Mouse (Mus musculus) embryonic stem cell, embryonic (primary cell): ENCODE results near the gene Xpc.

Experiments
- CTCF ChIA-PET, 4 experiments: fragments of 300-600 bp in 2 of 4; fragments of 350-600 bp in 2 of 4; sonication (Branson Sonifier 250); formaldehyde crosslinking; loops; one replicate each; lab custom pipeline; 2022; ENCODE audit warnings: inconsistent platforms in 2 of 4; lab: Charles Lee
- POLR2A ChIA-PET, 4 experiments: fragments of 300-600 bp in 2 of 4; fragments of 350-600 bp in 2 of 4; sonication (Branson Sonifier 250); formaldehyde crosslinking; loops; one replicate each; lab custom pipeline; 2022; ENCODE audit warnings: antibody characterized with exemption in 4 of 4, inconsistent platforms in 1 of 4; lab: Charles Lee

The Xpc gene

DNA sequence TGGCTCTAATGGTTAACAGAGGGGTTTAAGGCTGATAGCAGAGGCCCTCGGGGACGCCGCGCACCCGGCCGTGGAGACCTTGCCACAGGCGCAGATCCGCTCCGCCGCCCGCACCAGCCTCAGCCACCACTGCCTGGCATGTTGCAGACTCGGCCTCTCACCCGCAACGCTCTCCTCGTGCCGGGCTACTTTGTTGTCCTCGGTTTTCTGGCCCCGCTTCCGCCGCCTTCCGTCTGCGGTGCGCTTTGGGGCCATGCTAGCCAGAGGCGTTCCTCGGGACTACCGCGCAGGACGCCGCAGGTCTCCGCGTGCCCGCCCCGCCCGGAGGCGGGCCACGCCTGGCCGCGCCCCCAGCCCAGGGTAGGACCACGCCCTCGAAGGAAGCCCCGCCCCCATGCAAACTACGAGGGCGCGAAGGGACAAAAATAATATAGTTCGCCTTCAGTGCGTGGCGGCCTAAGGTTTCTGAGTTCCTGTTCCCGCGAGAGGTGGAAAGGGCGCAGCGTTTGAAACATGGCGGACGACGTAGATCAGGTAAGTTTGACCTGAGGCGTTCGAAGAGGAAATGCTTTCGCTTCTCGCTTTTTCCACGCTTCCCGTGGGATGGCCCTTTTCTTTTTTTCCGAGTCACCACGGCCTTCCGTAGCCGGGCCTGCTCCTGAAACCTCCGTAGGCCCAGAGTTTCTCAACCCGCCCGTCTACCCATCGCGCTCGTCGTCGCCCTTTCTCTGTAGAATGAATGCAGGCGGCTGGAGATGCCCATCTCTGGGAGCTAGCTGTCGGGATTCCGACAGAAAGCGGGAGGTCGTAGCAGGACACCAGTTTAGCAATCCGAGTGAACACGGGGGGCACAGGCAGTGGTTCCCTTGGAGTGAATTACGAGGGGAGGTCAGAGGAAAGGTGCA is at the start of gene Xpc, which contains the start of gene Lsm3:
Gene Xpc (minus strand): TSS at position 344 of the 905 bp plus-strand sequence.
Gene Lsm3 (plus strand): TSS at position 384 of the 905 bp plus-strand sequence.
- CTCF ChIA-PET: no interaction called here
- POLR2A ChIA-PET: interaction anchor here in 3 of 4 experiments (0.7 to 3.6 kb wide), 14 partner anchors 10 to 369 kb away, joined by 3 to 17 read pairs (median 6); no protein-coding TSS in a partner anchor

DNA sequence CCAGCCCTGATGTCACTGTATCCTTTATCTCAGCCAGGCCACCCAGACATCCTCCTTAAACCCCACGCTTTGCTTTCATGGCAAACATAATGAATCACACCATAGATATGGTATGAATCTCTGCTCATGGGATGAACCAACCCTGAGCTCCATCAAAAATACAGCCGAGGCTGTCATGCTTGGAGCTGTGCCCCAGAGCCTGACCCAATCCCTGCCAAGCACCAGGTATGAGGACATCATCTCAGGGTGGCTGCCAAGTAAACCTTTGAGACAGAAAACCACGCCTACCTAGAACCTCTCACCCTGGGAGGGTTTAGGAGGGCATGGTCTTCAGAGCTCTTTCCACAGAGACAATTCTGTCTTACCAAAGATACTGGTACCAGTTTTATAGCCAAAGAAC is 47.3 kb upstream of the Xpc start:
- ChIA-PET CTCF (interaction anchor here in 1 of 4 experiments (0.5 kb wide), 1 partner anchor 192 kb away, joined by 3 read pairs; no protein-coding TSS in a partner anchor), POLR2A (interaction anchor here in 2 of 4 experiments (0.6 to 1.5 kb wide), 2 partner anchors 13 to 101 kb away, joined by 3 read pairs; no protein-coding TSS in a partner anchor)

DNA sequence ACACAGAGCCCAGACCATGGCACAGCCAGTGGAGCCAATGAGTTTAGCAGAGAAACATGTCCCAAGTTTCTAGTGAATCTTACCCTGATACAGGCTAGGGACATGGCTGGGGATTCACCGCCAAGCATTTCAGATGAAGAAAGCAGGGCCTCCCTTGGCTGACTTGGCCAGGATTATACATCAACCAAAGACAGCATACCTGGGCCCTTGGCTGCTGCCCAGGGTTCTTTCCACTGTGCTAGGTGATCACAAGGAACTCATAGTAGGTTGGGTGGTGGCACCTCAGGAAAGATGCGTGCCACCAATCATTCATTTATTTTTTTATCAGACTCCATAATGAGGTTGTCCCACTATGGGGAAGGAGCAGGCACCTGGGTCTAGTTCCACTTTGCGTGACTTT is 44.5 kb upstream of the Xpc start:
- CTCF ChIA-PET: no interaction called here
- POLR2A ChIA-PET: no interaction called here

DNA sequence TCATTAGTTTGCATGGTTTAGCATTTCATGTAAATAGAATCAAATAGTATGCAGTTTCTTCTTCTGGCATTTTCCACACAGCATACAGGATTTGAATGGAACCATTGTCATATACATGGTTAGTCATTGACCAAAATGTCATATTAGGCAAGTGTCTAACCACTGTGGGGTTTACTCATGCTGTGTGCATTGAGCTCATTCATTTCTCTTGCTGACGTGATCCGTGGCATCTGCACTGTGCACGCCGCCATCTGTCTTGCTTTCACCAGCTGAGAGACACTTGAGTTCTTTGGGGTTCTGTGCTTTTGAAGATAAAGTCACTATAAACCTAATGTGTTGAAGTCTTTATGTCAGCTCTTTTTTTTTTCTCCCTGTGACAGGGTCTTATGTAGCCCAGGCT is 43.7 kb upstream of the Xpc start:
- ChIA-PET POLR2A (no interaction called here), CTCF (interaction anchor here (0.6 to 1.3 kb wide), 5 partner anchors 17 to 282 kb away, joined by 3 to 5 read pairs (median 3); no protein-coding TSS in a partner anchor)

DNA sequence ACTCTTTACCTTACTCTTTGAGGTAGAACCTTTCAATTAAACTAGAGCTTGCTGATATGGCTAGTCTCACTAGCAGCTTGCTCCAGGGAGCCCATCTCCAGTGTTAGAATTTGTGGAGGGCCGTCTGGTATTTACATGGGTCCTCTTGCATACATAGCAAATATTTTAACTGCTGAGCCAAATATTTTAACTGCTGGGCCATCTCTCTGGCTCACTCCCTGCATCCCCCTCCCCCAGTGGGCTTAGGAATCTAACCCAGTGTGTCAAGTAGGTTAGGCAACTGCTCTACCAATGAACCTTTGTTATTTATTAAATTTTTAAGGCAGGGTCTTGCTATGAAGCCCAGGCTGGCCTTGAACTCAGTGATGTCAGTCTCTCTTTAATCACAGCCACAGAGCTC is 42.9 kb upstream of the Xpc start:
- CTCF ChIA-PET: interaction anchor here in 2 of 4 experiments (0.6 to 1.3 kb wide), 2 partner anchors 32 to 272 kb away, joined by 3 read pairs; no protein-coding TSS in a partner anchor

DNA sequence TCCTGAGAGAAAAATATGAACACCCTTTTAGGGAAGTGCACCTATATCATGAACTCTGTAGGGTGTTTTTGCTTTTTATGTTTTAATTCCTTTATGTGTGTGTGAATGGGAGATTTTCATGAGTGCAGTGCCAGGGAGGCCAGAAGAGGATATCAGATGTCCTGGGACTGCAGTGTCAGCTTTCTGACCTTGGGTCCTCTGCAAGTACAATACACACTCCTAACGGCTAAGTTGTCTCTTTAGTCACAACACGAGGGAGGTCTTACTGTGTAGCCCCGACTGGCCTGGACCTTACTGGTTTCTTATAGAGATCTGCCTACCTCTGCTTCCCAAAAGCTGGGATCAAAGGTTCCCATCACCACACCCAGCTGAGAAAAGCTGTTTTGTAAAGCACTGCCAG is 37.0 kb upstream of the Xpc start:
- POLR2A ChIA-PET: no interaction called here

More for the DNA sequence above, 42.9 kb upstream of the Xpc start:
- POLR2A ChIA-PET: no interaction called here

DNA sequence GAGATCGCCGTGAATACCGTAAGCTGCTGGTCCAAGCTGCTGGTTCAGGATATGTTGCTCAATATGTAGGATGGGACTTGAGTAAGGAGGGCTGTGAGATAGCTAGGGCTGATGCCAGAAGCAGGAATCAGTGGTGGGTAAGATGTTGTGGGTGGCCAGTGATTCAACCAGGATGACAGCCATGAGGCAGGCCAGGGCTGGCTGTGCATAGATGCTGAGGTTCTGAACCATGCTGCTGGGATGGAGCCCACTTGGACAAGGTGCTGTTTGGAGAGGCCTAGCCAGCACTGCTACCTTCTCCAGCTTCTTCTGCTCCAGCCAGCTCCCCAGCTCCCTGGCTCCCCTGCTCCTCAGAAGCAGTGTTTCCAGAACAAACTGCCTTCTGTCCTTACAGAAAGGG is 36.0 kb upstream of the Xpc start:
- POLR2A ChIA-PET: no interaction called here
- CTCF ChIA-PET: interaction anchor here in 2 of 4 experiments (0.6 to 3.1 kb wide), 2 partner anchors 24 to 267 kb away, joined by 5 to 13 read pairs; no protein-coding TSS in a partner anchor

More for the DNA sequence above, 37.0 kb upstream of the Xpc start:
- CTCF ChIA-PET: interaction anchor here in 1 of 4 experiments (3.1 kb wide), 1 partner anchor 25 kb away, joined by 13 read pairs; no protein-coding TSS in a partner anchor

DNA sequence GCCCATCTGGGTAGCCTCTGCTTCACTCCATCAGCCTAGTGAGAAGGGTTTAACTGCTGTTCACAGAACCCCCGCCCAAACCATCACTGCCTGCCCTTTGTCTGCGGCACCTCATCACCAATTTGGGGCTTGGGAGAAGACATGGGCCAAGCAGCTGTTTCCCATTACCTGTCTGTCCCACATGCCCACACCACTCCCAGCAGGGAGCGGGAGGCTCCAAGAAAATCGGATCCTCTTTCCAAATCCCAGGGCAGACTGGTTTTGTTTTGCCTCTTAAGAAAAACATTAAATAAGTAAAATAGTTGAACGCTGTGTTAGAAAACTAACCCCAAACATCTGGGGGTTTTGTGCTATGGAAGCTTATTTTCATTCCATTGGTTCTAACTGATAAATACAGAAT is 33.9 kb upstream of the Xpc start:
- ChIA-PET CTCF (no interaction called here), POLR2A (no interaction called here)

DNA sequence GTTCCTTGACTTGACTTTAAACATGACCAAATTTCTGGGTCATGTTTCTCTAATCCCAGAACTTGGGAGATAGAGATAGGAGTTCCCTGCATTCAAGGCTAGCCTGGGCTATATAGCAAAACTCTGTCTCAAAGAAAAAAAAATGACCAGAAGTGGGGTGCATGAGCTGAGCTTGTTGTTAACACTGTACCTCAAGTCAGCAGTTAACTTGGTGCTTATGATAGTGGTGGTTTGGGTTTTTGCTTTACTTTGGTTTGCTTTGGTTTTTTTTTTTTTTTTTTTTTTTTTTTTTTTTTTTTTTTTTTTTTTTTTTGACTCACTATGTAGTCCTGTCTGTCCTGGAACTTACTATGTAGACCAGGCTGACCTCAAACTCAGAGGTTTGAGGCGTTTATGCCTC is 31.6 kb upstream of the Xpc start:
- ChIA-PET CTCF (interaction anchor here in 1 of 4 experiments (0.9 kb wide), 2 partner anchors 20 to 487 kb away, joined by 3 to 4 read pairs; no protein-coding TSS in a partner anchor), POLR2A (interaction anchor here in 2 of 4 experiments (0.6 to 0.7 kb wide), 4 partner anchors 15 to 1062 kb away, joined by 3 read pairs; no protein-coding TSS in a partner anchor)

DNA sequence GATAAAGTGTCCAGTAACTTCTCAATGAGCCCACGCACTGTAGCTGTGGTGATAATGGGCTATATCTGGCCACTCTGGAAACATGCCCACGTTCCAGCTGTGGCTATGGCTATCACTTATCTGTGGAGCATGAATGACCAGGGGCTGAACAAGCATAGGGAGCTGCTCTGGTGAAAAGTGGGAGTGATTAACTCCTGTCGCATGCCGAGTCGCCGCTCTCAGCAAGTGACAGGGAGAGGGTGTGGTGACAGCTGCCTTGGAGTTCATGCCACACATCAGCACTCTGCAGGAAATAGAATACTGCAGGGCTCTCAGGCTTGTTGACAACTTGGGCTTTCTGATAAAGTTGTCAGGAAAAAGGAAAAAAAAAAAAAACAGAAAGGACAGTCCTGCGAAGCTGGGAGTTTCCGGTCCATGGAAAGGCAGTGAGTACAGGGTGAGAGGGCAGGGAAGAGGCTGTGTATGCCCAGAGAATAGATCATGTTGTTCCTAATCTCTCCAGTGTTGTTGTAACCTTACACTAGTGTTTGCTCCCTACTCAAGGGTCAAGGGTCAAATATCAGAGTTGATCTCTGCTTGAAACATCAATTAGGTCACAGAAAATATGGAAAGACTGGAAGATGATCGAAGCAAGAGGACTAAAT is 30.7 kb upstream of the Xpc start:
- ChIA-PET CTCF (interaction anchor here in 3 of 4 experiments (0.6 to 1.1 kb wide), 5 partner anchors 19 to 521 kb away, joined by 3 to 4 read pairs (median 3); no protein-coding TSS in a partner anchor), POLR2A (interaction anchor here in 1 of 4 experiments (0.7 to 1.1 kb wide), 2 partner anchors 30 to 136 kb away, joined by 3 to 5 read pairs; no protein-coding TSS in a partner anchor)

DNA sequence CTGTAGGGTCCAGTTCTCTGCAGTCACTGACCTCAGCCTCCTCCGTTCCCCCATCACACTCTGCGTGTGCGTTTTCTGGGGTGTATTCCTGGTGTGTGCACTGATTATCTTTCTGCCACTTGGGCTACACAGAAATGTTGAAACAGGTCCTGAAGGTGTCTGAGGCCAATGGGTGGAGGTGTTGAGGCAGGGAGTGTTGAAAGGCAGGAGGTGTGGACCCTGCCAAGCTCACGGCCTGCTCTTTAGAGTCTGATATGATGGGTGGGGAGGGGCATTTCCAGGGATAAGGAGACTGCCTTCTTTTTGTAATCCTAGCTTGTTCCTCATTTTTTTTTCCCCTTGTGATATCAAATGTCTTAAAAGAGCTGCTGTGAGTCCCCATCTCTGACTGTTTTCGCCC is 27.4 kb upstream of the Xpc start:
- ChIA-PET POLR2A (interaction anchor here in 1 of 4 experiments (1.3 kb wide), 1 partner anchor 32 kb away, joined by 3 read pairs; no protein-coding TSS in a partner anchor), CTCF (interaction anchor here in 3 of 4 experiments (0.6 to 1.1 kb wide), 3 partner anchors 15 to 558 kb away, joined by 3 to 5 read pairs (median 3); no protein-coding TSS in a partner anchor)

DNA sequence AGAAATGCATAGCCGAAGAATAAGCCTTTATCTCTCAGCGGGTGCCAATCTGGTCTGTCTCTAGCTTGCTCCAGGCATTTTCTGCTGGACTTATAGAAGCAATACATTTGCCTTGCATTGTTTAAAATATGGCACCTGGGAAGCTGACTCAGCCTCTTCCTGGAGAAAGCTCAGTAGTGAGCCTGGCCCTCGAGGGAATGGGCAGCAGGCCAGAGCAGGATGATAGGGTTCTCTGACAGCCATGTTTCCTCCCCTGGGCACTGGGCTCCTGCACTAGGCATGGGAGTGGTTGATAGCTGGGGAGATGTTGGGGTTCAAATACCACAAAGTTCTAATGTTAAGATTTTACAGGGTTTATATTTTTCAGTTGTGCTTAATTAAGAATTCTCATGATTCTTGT is 25.6 kb upstream of the Xpc start:
- POLR2A ChIA-PET: interaction anchor here in 2 of 4 experiments (0.6 to 1.1 kb wide), 4 partner anchors 9 to 125 kb away, joined by 3 to 4 read pairs (median 4); no protein-coding TSS in a partner anchor
- CTCF ChIA-PET: interaction anchor here in 3 of 4 experiments (0.6 to 1.6 kb wide), 3 partner anchors 13 to 384 kb away, joined by 3 to 5 read pairs (median 4); no protein-coding TSS in a partner anchor

DNA sequence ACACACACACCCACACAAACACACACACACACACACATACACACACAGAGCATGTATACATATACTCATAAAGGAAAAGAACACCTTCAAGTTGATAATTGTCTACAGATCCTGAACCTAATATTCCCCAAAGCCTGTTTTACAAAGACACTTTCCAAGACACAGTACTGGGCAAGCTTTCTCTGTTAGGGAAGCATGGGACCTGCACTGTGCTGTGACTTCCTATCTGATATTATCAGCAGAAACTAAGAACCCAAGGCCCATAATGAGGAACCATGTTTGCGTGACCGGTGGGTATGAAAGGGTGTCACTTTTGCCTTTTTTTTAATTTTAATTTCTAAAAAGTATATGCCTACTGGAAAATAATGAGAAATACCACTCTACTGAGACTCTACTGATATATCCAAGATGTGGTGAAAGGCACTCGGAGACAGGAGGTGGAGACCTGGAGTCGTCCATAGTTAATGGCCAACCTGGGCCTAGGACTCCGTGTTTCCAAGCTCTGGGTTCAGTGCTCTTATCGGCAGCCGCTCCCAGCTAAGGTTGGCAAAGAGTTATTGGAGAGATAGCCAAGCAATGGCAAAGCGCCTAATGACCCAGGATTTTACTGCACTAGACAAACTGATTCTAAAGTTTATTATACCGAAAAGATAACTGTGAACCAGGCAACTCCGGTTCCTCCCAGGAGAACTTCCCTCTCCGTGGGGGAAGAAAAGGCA is 20.5 kb upstream of the Xpc start:
- ChIA-PET POLR2A (interaction anchor here in 3 of 4 experiments (0.6 to 1.6 kb wide), 4 partner anchors 9 to 1142 kb away, joined by 3 to 4 read pairs (median 3); partner anchors contain the start of gene Ccdc174 (in 1 of the 3)), CTCF (interaction anchor here in 1 of 4 experiments (0.8 kb wide), 1 partner anchor 9 kb away, joined by 3 read pairs; no protein-coding TSS in a partner anchor)

DNA sequence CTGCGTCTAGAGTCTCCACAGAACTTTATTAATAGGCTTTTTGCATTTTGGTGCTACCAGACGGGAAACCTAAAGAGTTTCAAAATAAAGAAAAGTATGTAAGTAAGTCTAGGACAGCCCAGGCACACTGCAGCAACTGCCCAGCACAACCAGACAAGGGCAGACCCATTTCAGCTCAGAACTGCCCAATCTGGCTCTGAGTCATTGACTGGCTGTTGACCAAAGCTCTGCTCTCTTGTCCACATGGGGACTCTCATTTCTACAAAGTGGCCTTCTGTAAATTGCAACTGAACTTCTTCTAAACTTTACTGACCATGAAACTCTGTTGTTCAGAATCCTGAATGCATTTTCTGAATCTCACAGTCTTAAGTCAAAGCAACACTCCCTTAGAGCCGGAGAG is 19.5 kb upstream of the Xpc start:
- ChIA-PET CTCF (no interaction called here), POLR2A (interaction anchor here in 2 of 4 experiments (0.6 to 1.6 kb wide), 3 partner anchors 8 to 342 kb away, joined by 3 to 4 read pairs (median 3); partner anchors contain the start of gene Ccdc174 (in 1 of the 2))

DNA sequence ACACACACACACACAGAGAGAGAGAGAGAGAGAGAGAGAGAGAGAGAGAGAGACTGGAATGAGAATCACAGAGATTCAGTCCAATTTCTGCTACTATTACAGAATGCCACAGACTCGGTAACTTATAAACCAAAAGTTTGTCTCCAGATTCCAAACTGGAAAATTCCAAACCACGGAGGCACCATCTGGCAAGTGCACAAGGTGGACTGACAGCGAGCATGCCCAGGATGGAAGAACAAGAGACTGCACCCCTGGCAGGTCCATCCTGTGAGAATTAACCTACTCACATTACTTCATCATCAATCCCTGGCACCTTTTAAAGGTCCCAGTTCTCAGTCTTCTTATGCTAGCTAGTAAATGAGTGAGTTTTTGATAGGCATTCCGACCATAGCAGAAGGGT is 18.6 kb upstream of the Xpc start:
- ChIA-PET CTCF (no interaction called here), POLR2A (no interaction called here)

DNA sequence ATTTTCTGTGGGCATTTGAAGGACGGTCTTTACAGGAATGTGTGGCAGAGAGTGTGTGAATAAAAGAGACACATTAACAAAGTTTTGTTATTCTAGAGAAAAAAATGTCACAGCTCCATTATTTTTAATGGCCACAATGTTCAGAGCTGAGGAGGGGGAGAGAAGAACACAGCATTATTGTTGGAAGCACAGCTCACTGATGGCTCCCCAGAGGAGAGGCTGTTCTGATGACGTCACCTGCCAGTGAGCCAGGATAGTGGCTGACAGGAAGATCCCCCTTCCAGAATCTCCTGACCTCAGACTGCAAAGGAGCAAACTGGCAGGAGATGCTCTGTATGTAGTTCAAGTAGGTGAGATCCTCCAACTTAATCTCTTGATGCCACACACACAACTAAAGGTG is 18.1 kb upstream of the Xpc start:
- ChIA-PET CTCF (interaction anchor here in 2 of 4 experiments (0.7 to 1.5 kb wide), 2 partner anchors 197 to 368 kb away, joined by 4 read pairs; no protein-coding TSS in a partner anchor), POLR2A (interaction anchor here in 1 of 4 experiments (2.2 kb wide), 1 partner anchor 10 kb away, joined by 9 read pairs; no protein-coding TSS in a partner anchor)

DNA sequence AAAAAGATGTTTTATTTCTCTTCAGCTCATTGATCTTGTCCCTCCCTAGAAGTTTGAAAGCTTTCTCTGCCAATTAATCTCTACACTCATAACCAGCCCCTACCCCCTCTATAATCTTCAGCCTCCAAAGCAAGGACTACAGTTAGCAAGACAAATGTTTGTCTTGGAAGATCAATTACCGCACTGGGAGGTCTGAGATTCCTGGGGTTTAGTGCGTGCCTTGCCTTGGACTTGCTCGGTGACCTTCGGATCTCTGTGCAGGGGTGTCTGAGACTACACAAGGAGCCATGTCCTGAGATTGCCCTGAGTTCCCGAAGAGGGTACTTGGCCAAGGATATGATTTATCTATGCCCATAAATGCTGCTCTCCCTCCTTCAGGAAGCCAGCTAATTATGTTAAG is 17.7 kb upstream of the Xpc start:
- ChIA-PET POLR2A (interaction anchor here in 2 of 4 experiments (0.6 to 2.2 kb wide), 5 partner anchors 9 to 243 kb away, joined by 3 to 9 read pairs (median 6); no protein-coding TSS in a partner anchor), CTCF (interaction anchor here in 3 of 4 experiments (0.7 to 1.5 kb wide), 3 partner anchors 198 to 533 kb away, joined by 4 to 5 read pairs (median 4); no protein-coding TSS in a partner anchor)
